Mouse (Mus musculus) liver, adult 2 months (tissue): ENCODE results near the gene Apoa5.
A peak's percentile ranks its signal among the peaks of the same experiment; 100 is the strongest.

Source experiments
- CTCF ChIP-seq: fragments of 200-500 bp; IDR thresholded peaks from 2 replicates; pipeline ENCODE4 v1.5.1; 2011; ENCODE audit warnings: low read depth, low read length, control low read depth
- POLR2A ChIP-seq: fragments of 200-500 bp; IDR thresholded peaks from 2 replicates; pipeline ENCODE4 v1.6.1; 2011; ENCODE audit warnings: low read length, control low read depth; ENCODE audit not compliant: insufficient read depth; ENCODE audit errors: extremely low read depth

DNA sequence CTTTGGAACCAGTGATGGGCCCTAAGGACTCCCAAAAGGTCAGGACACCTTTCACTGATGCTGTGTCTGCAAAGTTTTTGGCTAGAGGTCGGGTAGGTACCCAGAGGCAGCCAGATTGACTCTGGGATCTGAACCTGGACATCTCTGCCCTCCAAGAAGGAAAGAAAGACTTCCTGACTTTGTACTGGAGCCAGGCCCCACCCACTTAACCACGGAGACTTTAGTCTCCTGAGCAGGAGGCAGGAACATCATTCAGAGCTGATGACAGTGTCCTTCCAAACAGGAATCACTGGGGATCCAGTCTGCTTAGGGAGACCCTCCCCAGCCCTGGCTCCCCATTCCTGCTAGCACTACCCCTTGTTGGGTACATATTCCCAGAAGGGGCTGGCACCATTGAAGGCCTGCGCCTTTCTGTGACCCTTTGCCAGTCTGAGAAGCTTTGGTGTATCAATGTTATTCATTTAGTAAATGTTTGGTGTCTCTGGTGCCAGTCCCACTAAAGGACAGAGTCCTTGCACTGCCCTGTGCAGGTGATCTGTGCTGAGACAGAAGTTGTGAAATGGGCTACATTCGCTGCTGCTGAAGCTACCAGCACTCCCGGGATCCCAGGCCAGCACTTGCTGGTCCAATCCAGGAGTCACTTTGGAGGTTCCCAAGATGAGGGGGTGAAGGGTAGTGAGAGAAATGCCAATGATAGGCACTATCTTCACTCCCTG, 43.3 kb upstream of the Apoa5 start:
- TF ChIP-seq CTCF, result no peak
- 0 out of 2 replicates have a peak, but pooled peaks have one; percentile 32 for TF ChIP-seq POLR2A
